21 mouse cellular contexts compared by ENCODE assay signal in the genomic region with DNA sequence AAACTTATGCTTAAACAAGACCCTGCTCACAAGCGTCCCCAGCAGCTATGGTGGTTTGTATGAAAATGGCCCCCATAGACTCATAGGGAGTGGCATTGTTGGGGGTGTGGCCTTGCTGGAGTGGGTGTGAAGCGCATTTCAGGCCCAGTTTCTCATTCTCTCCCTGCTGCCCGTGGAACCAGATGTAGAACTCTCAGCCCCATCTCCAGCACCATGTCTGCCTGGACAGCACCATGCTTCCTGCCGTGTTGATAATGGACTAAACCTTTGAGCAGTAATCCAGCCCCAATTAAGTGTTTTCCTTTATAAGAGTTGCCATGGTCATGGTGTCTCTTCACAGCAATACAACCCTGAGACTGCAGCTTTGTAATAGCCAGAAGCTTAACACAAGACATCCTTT. TPM values are rescaled to one million over a fixed set of nuclear protein-coding genes. Genes with fewer than 3 reads are reported as not detected.
"Had no signal": no experiment of that assay in that cellular context is flagged by ENCODE, and none has a peak within 500 bp of the region (broad histone marks: within the 10 kb centered on the region; RNA-seq: fewer than 3 reads in every experiment).

No protein-coding gene starts in this region.

- H3K36me3 ChIP-seq: intestine, embryonic 15.5 days; kidney, embryonic 15.5 days; limb, embryonic 13.5 days; liver, embryonic 12.5 days; liver, embryonic 15.5 days; midbrain, embryonic 10.5 days; midbrain, embryonic 13.5 days; stomach, embryonic 15.5 days had no signal

- H3K4me3 ChIP-seq: intestine, embryonic 15.5 days; kidney, embryonic 15.5 days; limb, embryonic 13.5 days; liver, embryonic 12.5 days; liver, embryonic 15.5 days; megakaryocyte, embryonic 14.5 days; midbrain, embryonic 10.5 days; midbrain, embryonic 13.5 days; stomach, embryonic 15.5 days had no signal

- H3K9me3 ChIP-seq: intestine, embryonic 15.5 days; kidney, embryonic 15.5 days; limb, embryonic 13.5 days; liver, embryonic 12.5 days; liver, embryonic 15.5 days; midbrain, embryonic 10.5 days; midbrain, embryonic 13.5 days; stomach, embryonic 15.5 days had no signal

- H3K4me1 ChIP-seq: intestine, embryonic 15.5 days; liver, embryonic 12.5 days; liver, embryonic 15.5 days; stomach, embryonic 15.5 days had no signal

- H3K27me3 ChIP-seq: liver, embryonic 15.5 days had no signal

- DNase-seq: kidney, adult 11 months; kidney, adult 8-10 months; kidney, postnatal 36 days; liver; lung, adult 18-20 months; right cerebral cortex, adult 18-20 months; right cerebral cortex, postnatal 25 days; spleen, adult 18-20 months; thymus, postnatal 25 days had no signal

- ATAC-seq: intestine, embryonic 15.5 days; liver, embryonic 12.5 days; midbrain, embryonic 13.5 days; midbrain, embryonic 16.5 days had no signal

- H3K4me2 ChIP-seq: intestine, embryonic 15.5 days; kidney, embryonic 15.5 days; limb, embryonic 13.5 days; liver, embryonic 12.5 days; liver, embryonic 15.5 days; midbrain, embryonic 13.5 days; stomach, embryonic 15.5 days had no signal

- H3K27ac ChIP-seq: intestine, embryonic 15.5 days; kidney, embryonic 15.5 days; limb, embryonic 13.5 days; liver, embryonic 12.5 days; liver, embryonic 15.5 days; macrophage; midbrain, embryonic 10.5 days; midbrain, embryonic 13.5 days; stomach, embryonic 15.5 days had no signal

- H3K9ac ChIP-seq: intestine, embryonic 15.5 days; kidney, embryonic 15.5 days; limb, embryonic 13.5 days; liver, embryonic 12.5 days; liver, embryonic 15.5 days; midbrain, embryonic 13.5 days; stomach, embryonic 15.5 days had no signal

RNA-seq across cellular contexts. Expression of a gene that starts 13.6 kb away (rescaled TPM):
- total RNA-seq: monocyte, adult 5-6 weeks had no signal
- polyA plus RNA-seq: macrophage had no signal
